Mouse (Mus musculus) lung, embryonic 16.5 days (tissue): ENCODE results near the gene Plxdc2. TPM values are rescaled to one million over a fixed set of nuclear protein-coding genes. Genes with fewer than 3 reads are reported as not detected.

ENCODE experiments used
- ATAC-seq: fragments of 200-750 bp; cut with Nextera tagmentation; 2 replicates; pipeline ENCODE4 v1.8.0; 2017; ENCODE audit warnings: low read depth, mild to moderate bottlenecking, moderate library complexity
- H3K27ac ChIP-seq: fragments of 300-500 bp; sonication (generic); 2 replicates; pipeline ENCODE4 v1.5.1; 2014; ENCODE audit warnings: mild to moderate bottlenecking, control low read depth, low read length
- H3K27me3 ChIP-seq: fragments of 300-500 bp; sonication (generic); 2 replicates; pipeline ENCODE4 v1.6.1; 2014; ENCODE audit warnings: low read depth, low read length, mixed read lengths; ENCODE audit not compliant: control insufficient read depth, insufficient read depth
- H3K36me3 ChIP-seq: fragments of 300-500 bp; sonication (generic); 2 replicates; pipeline ENCODE4 v1.6.1; 2014; ENCODE audit warnings: low read length; ENCODE audit not compliant: control insufficient read depth, insufficient read depth
- H3K4me1 ChIP-seq: fragments of 300-500 bp; sonication (generic); replicated peaks from 2 replicates; pipeline ENCODE4 v1.6.1; 2014; ENCODE audit warnings: low read length, mixed read lengths; ENCODE audit not compliant: control insufficient read depth, insufficient read depth
- H3K4me2 ChIP-seq: fragments of 300-500 bp; sonication (generic); 2 replicates; pipeline ENCODE4 v1.6.1; 2014; ENCODE audit warnings: low read depth, low read length, control low read depth
- H3K4me3 ChIP-seq: fragments of 300-500 bp; sonication (generic); 2 replicates; pipeline ENCODE4 v1.5.1; 2014; ENCODE audit warnings: mild to moderate bottlenecking, low read length, control low read depth
- H3K9ac ChIP-seq: fragments of 300-500 bp; sonication (generic); 2 replicates; pipeline ENCODE4 v1.6.1; 2014; ENCODE audit warnings: low read length, control low read depth
- H3K9me3 ChIP-seq: fragments of 300-500 bp; sonication (generic); 2 replicates; pipeline ENCODE4 v1.6.1; 2016; ENCODE audit warnings: low read length; ENCODE audit not compliant: control insufficient read depth
- WGBS: fragments of 180-500 bp; shearing (Covaris S2); extraction: QIAGEN DNeasy Blood & Tissue Kit; methylation state at CpG from one replicate; pipeline ENCODE4 v1.1.7; 2014; 5-methylcytosine and 5-hydroxymethylcytosine counted together
- polyA plus RNA-seq: library from polyadenylated mRNA; unstranded; fragments of >200 nt; fragmentation: Nextera tagmentation; extraction: Ambion mirVana; gene quantifications from 2 replicates; pipeline ENCODE4 v1.2.1, GENCODE M21; 2015

The Plxdc2 gene
- polyA plus RNA-seq, 1 experiment from 2014 or later = 70.1 TPM

DNA sequence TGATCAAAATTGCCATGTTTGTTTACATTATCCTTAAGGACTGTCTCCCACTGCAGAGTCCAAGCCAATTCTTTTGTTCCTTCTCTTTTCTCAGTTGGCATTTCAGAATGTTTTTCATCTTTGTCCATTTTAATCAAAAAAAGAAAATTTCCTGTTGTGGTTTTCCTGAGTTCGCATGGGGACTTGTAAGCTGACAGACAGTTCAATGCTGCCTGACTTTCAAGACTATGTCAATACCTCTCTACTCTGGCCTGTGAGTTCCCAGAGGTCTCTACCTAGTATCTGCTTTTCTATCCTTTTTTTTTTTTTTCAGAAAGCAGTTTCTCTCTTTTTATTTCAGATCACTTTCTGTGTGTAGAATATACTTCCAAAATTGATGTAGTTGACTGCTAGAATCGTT lies 295.6 kb downstream of the Plxdc2 start:
- H3K4me3 ChIP-seq = no peak overlapping the region
- no peaks in the 10 kb centered on the region for H3K36me3 ChIP-seq
- no peaks in the 10 kb centered on the region for H3K9me3 ChIP-seq
- WGBS = 81% methylated on average over 2 of the region's 2 CpGs
- no peak for ATAC-seq
- H3K4me2 ChIP-seq = no peak overlapping the region
- H3K27me3 ChIP-seq = no peaks in the 10 kb centered on the region
- no peak overlapping the region for H3K27ac ChIP-seq
- no peaks in the 10 kb centered on the region for H3K4me1 ChIP-seq
- no peak overlapping the region for H3K9ac ChIP-seq

DNA sequence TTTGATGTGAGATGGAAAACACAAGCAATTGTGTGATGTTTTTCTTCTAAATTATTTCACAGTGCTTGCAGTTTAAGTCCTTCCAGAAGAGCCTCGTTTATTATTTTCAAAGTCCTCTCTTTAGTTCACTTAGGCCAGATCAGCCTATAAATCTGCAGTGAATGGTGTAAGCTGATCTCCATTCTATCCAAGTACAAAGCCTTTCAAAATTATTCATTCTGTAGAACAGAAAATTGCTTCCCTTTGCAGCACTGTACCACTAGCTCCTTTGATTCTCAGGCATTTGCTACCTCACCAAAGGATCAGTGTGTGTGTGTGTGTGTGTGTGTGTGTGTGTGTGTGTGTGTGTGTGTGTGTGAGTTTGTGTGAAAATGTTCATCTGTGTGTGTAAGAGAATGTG lies 308.4 kb downstream of the Plxdc2 start:
- 51% methylated on average over 1 of the region's 1 CpGs for WGBS
- no peaks in the 10 kb centered on the region for H3K27me3 ChIP-seq
- no peaks in the 10 kb centered on the region; the same call in 1 of the 2 replicates for H3K36me3 ChIP-seq
- H3K27ac ChIP-seq = no peak overlapping the region
- H3K9me3 ChIP-seq = no peaks in the 10 kb centered on the region
- H3K4me2 ChIP-seq = no peak overlapping the region
- H3K4me1 ChIP-seq = no peaks in the 10 kb centered on the region
- H3K9ac ChIP-seq = no peak overlapping the region
- no peak for ATAC-seq
- no peak overlapping the region for H3K4me3 ChIP-seq

DNA sequence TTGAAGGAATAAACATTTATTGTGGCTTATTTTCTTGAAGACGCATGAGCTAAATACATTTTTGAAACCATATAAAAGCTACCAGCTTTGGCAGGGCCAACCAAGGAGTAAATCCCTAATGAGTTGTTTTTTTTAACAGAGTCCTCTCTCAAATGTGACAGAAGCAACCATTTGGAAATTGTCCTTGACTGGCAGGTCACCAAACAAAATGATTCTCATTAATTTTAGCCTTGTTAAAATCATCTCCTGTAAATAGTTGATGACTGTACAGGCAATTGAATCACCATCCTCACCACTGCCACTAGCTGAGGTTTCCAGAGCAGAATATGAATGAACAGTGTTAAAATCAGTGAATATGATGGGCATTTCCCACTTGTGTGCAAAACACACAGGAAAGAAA lies 312.3 kb downstream of the Plxdc2 start:
- Histone ChIP-seq H3K27me3 (no peaks in the 10 kb centered on the region), H3K9ac (no peak overlapping the region), H3K4me3 (no peak overlapping the region), H3K4me1 (no peaks in the 10 kb centered on the region), H3K27ac (no peak overlapping the region), H3K9me3 (no peaks in the 10 kb centered on the region), H3K4me2 (no peak overlapping the region), H3K36me3 (no peaks in the 10 kb centered on the region; the same call in none of the 2 replicates)
- 100% methylated on average over 1 of the region's 1 CpGs for WGBS
- no peak for ATAC-seq

DNA sequence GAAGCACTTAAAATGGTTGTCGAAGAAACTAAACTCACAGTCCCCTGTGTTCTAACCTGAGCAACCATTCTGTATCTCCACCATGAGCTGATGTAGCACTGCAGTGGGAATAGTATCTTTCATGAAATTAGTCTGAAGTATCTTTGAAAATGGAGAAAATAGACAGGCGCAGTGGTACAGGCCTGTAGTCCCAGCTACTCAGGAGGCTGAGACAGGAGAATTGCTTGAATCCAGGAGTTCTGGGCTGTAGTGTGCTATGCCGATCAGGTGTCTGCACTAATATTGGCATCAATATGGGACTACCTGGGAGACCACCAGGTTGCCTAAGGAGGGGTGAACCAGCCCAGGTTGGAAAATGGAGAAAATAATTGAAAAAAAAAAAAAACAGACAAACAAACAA lies 326.8 kb downstream of the Plxdc2 start:
- no peaks in the 10 kb centered on the region for H3K27me3 ChIP-seq
- WGBS = 95% methylated on average over 3 of the region's 3 CpGs

DNA sequence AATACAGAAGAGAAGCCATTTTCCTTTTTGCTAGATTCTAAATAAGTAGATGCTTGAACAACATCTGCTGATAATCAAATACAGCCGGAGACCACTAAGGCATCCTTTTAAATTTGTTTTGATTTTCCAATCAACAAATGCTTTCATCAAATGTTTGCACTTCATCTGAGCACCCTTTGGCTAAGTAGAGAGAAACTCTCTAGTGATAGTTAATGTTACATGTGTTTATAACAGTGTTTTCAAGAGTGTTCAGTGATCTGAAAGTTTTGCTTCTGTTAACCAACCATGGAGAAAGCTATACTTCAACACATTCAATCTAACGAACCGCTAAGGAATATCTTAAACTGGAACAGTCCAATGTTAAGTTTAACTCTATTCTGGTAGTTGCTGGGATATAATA lies 327.6 kb downstream of the Plxdc2 start:
- H3K4me2 ChIP-seq = no peak overlapping the region
- H3K27me3 ChIP-seq = no peaks in the 10 kb centered on the region
- no peaks in the 10 kb centered on the region for H3K4me1 ChIP-seq
- peak; percentile 87 for ATAC-seq
- H3K4me3 ChIP-seq = no peak overlapping the region
- WGBS = 52% methylated on average over 3 of the region's 3 CpGs
- no peaks in the 10 kb centered on the region for H3K9me3 ChIP-seq
- H3K27ac ChIP-seq = no peak overlapping the region
- no peak overlapping the region for H3K9ac ChIP-seq
- no peaks in the 10 kb centered on the region for H3K36me3 ChIP-seq

More for the DNA sequence above, 326.8 kb downstream of the Plxdc2 start:
- no peaks in the 10 kb centered on the region for H3K9me3 ChIP-seq
- no peak overlapping the region for H3K4me2 ChIP-seq
- ATAC-seq = no peak
- H3K36me3 ChIP-seq = no peaks in the 10 kb centered on the region
- no peak overlapping the region for H3K4me3 ChIP-seq
- no peak overlapping the region for H3K27ac ChIP-seq
- no peaks in the 10 kb centered on the region for H3K4me1 ChIP-seq
- H3K9ac ChIP-seq = no peak overlapping the region

DNA sequence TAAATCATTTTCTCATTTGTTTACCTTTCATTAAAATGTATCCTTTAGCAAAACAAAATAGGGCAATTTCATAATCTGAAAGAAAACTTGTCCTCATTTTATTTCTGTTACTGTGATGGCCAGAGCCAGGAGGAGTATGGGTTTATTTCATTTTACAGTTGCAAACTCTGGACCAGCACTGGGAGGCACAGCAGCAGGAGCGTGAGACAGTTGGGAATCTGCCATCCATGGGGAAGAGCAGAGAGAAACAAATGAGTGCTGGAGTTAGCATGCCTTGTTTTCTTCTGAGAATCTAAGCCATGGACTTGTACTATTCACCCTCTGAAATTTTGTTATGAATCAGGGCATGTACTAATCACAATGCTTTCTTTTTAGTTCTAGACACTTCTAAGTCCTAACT lies 328.4 kb downstream of the Plxdc2 start:
- 59% methylated on average over 1 of the region's 1 CpGs for WGBS
- H3K4me2 ChIP-seq = no peak overlapping the region
- no peak overlapping the region for H3K9ac ChIP-seq
- peak; percentile 71; the same call in 1 of the 2 replicates for ATAC-seq
- 0 out of 2 replicates have a peak overlapping the region, but pooled peaks have one; percentile 43 for H3K27ac ChIP-seq
- H3K36me3 ChIP-seq = no peaks in the 10 kb centered on the region
- H3K9me3 ChIP-seq = no peaks in the 10 kb centered on the region
- no peaks in the 10 kb centered on the region for H3K27me3 ChIP-seq
- H3K4me3 ChIP-seq = no peak overlapping the region
- H3K4me1 ChIP-seq = no peaks in the 10 kb centered on the region

DNA sequence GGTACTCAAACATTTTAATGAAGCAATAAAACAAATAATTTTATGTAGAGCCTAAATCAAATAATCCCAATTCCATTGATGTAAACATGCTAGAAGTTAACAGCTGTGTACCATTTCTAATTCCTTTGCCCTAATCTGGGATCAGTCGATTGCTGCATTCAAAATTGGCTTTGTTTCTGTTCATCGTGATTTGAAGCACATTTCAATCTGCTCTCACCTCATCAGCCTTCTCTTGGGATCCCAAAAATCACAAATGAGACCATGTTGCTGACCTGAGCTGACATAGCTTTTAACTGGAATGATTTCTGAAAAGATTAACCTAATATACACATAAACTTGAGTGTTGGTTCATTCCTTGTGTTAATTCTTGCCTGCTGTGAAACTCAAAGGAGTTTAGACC lies 340.3 kb downstream of the Plxdc2 start:
- Histone ChIP-seq H3K4me2 (no peak overlapping the region), H3K36me3 (no peaks in the 10 kb centered on the region), H3K9me3 (no peaks in the 10 kb centered on the region), H3K9ac (no peak overlapping the region), H3K4me1 (peaks cover 2% of the 10 kb centered on the region; the same call in 1 of the 2 replicates), H3K27me3 (no peaks in the 10 kb centered on the region), H3K4me3 (no peak overlapping the region), H3K27ac (no peak overlapping the region)
- ATAC-seq = peak; percentile 68
- WGBS = 20% methylated on average over 2 of the region's 2 CpGs

DNA sequence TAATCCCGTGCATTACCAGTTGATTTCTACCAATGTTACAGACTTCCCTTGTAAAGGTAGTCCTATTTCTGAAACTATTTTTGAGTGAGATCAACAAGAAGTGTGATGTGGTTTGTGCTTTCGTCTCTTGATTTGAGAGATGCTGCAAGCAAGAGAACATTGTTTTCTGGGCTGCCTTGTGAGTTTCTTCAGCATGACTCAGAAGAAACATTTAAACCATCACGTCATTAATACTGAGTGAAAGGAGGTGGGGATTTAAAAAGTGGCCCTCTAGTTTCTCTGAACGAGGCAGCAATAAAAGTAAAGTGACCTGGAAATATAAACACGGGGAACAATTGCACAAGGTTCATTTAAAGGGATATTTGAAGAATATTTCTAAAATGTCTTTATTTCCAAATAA lies 341.1 kb downstream of the Plxdc2 start:
- no peak overlapping the region for H3K9ac ChIP-seq
- H3K27ac ChIP-seq = no peak overlapping the region
- ATAC-seq = peak; percentile 43; the same call in 1 of the 2 replicates
- H3K4me1 ChIP-seq = peaks cover 2% of the 10 kb centered on the region; the same call in 1 of the 2 replicates
- H3K4me2 ChIP-seq = no peak overlapping the region
- H3K36me3 ChIP-seq = no peaks in the 10 kb centered on the region
- H3K9me3 ChIP-seq = no peaks in the 10 kb centered on the region
- H3K4me3 ChIP-seq = no peak overlapping the region
- no peaks in the 10 kb centered on the region for H3K27me3 ChIP-seq
- 37% methylated on average over 5 of the region's 5 CpGs for WGBS

DNA sequence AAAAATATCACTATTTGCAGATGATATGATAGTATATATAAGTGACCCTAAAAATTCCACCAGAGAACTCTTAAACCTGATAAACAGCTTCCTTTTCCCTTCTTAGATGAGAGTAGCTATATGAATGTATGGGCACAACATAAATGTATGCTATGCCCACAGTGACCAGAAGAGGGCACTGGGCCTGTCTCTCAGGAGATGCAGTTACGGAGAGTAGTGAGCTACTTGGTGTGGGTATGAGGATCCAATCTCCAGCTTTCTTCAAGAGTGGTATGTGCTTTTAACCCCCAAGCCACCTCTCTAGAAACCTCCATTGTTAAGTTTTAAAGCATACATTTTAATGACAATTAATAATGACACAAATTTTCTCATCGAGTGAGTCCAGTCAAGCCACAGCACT lies 350.1 kb downstream of the Plxdc2 start:
- H3K27me3 ChIP-seq = no peaks in the 10 kb centered on the region
- no peak overlapping the region for H3K9ac ChIP-seq
- no peaks in the 10 kb centered on the region for H3K4me1 ChIP-seq
- H3K27ac ChIP-seq = no peak overlapping the region
- 93% methylated on average over 2 of the region's 2 CpGs for WGBS
- H3K4me2 ChIP-seq = no peak overlapping the region
- ATAC-seq = no peak
- no peak overlapping the region for H3K4me3 ChIP-seq
- no peaks in the 10 kb centered on the region for H3K36me3 ChIP-seq
- no peaks in the 10 kb centered on the region for H3K9me3 ChIP-seq

DNA sequence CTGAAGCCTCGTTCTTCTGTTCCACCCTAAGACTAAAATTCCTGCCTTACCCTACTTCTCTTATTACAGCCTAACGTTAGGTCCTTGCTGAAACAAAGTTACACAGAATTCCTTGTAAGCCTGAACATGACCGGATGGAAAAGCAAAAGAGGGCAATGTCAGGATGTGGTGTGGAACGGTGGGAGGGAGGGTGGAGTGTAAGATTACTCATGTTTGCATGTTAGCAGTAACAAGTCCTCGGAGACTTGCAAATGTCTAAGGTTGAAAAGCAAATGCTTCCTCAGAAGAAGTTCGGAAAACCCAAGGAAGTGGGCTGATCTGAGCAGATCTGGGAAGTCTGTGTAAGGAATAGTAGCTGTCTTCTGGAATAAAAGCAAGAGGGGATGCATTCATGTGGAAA lies 353.8 kb downstream of the Plxdc2 start:
- H3K36me3 ChIP-seq = no peaks in the 10 kb centered on the region
- H3K4me1 ChIP-seq = no peaks in the 10 kb centered on the region
- no peaks in the 10 kb centered on the region for H3K9me3 ChIP-seq
- H3K4me3 ChIP-seq = no peak overlapping the region
- ATAC-seq = no peak
- H3K4me2 ChIP-seq = no peak overlapping the region
- no peaks in the 10 kb centered on the region for H3K27me3 ChIP-seq
- no peak overlapping the region for H3K9ac ChIP-seq
- H3K27ac ChIP-seq = no peak overlapping the region
- WGBS = 59% methylated on average over 6 of the region's 6 CpGs
